Mouse (Mus musculus) monocyte, adult 2 months (primary cell): ENCODE data around the gene Ripor1.

Experiments
- DNase-seq, 2 experiments: peaks; one replicate each; pipeline ENCODE4 v3.0.0; 2022; ENCODE audit warnings: low spot score in 2 of 2, low read depth in 1 of 2

Ripor1 gene

GRCm38 (mm10) chr8:105624831-105625230, 19.8 kb downstream of the Ripor1 start:
- DNase-seq = no peak

DNA sequence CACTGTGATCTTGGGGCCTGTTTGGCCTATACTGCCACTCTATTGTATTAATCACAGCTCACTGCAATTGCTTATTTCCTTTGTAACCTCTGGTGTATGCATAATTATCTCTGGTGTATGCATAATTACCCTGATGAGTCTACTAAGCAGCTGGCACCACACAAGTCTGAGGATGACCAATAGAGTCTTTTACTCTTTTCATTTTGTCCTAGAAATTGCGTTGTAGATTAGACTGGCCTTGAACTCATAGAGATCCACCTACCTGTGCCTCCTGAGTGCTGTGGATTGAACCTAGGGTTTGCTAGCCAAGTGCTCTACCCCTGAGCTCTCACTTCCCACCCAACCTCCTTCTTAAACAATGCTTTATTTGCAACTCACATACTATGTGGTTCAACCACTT, 21.0 kb downstream of the Ripor1 start:
- DNase-seq = no peak

- no peak for DNase-seq
Observed at GRCm38 (mm10) chr8:105629337-105629736, 24.3 kb downstream of the Ripor1 start.

DNA sequence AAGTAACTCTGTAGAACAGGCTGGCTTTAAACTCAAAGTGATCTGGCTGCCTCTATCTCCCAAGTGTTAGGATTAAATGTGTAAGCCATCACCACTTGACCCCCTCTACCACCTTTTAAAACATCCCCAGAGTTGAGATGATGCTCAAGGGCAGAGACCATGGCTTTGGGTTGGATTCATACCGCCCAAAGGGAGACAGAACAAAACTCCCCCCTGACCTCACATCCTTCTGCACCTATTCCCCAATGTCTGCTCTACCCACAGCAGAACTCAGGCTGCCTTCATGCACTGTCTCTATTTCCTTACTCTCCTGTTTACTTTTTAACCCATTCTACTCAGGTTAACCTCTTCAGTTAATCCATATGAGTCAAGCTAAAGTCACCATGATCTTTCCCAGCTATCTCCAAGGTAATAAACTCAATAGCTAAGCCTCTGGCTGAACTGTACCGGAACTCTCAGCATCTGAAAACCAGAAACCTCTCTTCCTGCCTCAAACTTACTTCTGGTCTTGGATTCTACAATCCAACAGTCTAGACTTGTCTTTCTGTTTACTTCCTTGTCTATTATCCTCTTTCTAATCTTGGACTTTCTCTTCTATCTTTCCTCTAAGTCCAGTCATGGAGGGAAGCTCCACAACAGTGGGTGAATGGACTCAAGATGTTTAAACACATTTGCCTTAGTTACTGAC, 29.9 kb downstream of the Ripor1 start:
- DNase-seq = no peak

- DNase-seq = no peak
Observed at GRCm38 (mm10) chr8:105635481-105635880, 30.4 kb downstream of the Ripor1 start.

DNA sequence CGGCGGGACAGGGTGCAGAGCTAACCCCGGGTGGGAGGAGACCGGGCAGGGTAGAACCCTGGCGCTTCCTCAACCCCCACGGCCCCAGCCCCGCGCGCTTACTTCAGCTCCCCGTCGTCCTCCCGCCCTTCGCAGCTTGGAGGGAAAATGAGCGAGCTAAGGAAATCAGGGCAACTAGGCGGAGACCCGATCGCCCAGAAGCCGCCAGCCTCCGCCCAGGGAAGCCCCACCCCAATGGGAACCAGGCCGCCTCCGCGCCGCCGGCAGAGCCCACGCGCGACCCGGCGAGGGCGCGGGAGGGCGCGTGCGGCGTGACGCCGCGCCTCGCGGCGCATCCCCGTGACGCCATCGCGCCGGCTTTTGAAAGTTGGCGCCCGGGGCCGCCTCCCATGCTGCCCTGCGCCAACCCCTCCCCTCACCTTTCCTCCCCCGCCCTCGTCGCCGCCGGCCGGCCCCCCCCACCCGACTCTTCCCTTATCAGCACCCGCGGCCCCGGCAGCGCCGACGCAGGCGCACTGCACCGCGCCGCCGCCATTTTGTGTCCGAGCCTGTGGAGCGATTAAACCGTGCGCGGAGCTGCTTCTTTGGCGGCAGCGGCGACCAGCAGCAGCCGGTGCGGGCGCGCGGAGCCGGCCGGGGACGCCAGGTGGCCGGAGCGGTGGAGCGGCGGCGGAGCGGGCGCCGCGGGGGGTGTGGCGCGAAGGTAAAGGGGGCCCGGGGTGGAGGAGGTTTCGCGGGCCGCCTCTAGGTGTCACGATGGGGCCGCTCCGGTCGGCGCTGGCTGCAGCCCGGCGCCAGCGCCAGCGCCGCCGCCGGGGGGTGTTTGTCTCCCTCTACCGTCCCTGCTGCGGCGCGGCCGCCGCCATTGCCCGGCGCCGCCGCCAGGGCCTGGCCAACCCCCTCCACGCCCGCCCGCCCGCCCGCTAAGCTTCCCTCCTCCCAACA, 31.2 kb downstream of the Ripor1 start, which contains the start of gene Ctcf:
Ctcf (plus strand) TSS at position 551 of the 945 bp plus-strand sequence.
- DNase-seq = peak; percentile 80 to 86

- DNase-seq = peak in 1 of 2 experiments; percentile 23
Observed at GRCm38 (mm10) chr8:105636963-105637510, 32.0 kb downstream of the Ripor1 start, which contains the start of gene Agrp. TSS of gene Agrp (minus strand) at chr8:105637393.

DNA sequence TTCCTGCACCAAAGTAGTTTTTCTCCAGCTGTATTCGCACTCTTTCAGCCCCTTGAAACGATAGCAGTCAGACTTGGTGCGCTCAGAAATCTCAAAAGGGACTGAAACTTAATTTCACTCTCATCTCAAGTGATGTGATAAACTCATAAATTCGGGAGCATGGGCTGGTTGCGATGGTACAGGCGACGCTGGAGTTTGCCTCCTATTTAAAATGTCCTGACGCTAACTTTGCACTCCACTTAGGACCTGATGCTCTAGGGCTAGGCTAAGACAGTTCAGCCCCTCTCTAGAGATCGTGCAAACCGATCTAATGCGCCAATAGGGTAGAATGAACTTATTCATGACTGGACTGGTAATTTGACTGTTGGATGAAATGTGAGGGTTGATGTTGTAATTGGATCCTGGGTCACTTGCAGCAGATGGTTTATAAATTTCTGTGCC, 32.6 kb downstream of the Ripor1 start:
- DNase-seq = no peak

DNA sequence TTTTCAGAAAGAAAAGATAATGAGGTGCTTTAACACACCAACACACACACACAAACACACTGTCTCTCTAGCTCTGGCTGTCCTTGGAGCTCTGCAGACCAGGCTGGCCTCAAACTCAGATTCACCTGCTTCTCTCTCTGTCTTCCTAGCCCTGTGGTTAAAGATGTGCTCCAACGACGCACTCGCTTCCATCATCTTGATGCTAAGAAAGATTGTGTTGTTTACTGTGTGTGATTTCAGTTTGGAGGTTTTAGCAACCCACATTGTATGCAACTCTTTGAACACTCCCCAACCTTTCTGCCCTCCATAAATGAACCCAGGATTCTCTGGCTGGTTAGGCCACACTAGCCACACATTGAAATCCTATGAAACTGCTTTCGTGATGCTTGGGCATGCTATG, 33.5 kb downstream of the Ripor1 start:
- DNase-seq = no peak

GRCm38 (mm10) chr8:105639835-105640234, 34.8 kb downstream of the Ripor1 start:
- no peak for DNase-seq

DNA sequence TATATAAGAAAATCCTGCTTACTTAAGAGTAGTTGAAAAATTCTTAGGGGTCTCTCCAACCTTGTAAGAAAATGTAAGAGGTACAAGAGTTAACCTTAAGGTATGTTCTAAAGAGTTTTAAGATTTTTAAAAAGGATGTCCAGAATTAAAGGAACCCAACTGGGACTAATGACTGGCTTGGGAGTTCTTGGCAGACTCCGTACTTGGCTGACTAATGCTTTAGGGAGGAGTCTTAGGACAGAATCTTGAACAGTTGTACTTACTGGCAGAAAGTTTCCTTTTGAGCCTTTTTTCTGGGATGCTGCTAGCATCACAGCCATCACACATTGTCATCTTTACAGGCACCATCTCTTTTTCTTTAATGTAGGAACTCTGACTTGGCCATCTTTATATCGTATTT, 35.5 kb downstream of the Ripor1 start:
- no peak for DNase-seq

DNA sequence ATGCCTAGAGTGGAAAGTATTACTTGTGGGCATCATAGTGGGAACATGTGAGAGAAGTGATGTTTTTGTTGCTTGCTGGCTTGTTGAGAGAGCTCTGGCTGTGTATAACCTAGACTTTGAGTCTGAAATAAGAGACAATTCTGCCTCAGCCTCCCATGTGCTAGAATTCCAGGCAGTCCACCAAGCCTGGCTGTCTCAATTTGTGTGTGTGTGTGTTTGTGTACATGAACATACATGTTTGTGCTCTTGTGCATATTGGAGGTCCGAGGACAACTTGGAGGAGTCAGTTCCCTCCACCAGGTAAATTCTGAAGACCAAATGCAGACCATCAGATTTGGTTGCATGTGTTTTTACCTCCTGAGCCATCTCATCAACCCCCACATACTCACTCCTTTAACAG, 40.1 kb downstream of the Ripor1 start:
- no peak for DNase-seq

- DNase-seq = no peak
Observed at GRCm38 (mm10) chr8:105648929-105649328, 43.9 kb downstream of the Ripor1 start.

DNA sequence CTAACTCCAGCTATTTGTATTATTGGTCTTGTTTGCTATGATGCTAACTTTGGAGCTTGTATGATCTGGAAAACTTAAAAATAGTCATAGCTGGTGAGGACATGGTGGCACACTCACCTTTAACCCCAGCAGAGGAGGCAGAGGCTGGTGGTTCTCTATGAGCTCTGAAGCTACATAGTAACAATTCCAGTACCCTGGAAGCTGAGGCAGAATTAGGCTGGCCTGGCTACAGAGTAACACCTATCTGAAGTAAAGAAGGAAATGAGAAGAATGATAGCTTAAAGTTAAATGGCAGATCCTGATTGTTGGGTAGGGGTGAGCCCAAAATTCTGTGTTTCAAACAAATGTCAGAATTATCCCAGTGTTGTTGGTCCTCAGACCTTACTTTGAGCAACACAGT, 52.6 kb downstream of the Ripor1 start:
- no peak for DNase-seq

DNA sequence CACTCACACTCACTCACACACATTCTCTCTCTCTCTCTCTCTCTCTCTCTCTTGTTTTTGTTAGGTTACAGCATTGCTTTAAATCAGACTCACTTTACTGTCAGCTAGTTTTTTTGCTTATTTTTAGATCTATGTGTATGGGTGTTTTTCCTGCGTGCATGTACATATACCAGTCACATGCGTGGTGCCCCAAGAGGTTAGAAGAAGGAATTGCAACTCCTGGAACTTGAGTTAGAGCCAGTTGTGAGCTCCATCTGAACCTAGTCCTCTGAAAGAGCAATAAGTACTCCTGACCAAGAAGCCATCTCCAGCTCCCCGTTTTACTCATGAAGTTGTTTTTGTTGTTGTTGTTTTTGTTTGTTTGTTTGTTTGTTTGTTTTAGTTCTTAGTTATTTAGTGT, 56.1 kb downstream of the Ripor1 start:
- DNase-seq = no peak
